Mouse (Mus musculus) ES-Bruce4 (cell line): Measurements from ENCODE around the gene Ttc7b. TPM values are rescaled to one million over a fixed set of nuclear protein-coding genes. Genes with fewer than 3 reads are reported as not detected.
A peak's percentile ranks its signal among the peaks of the same experiment; 100 is the strongest.

ENCODE experiments used
- H3K27ac ChIP-seq: 2 replicates; pipeline ENCODE4 v1.5.1; 2012; ENCODE audit warnings: low read length, inconsistent platforms; ENCODE audit not compliant: insufficient read depth
- H3K27me3 ChIP-seq: 2 replicates; pipeline ENCODE4 v1.6.1; 2012; ENCODE audit warnings: mild to moderate bottlenecking, low read length, inconsistent platforms; ENCODE audit not compliant: control insufficient read depth, poor library complexity, insufficient read depth, severe bottlenecking
- H3K36me3 ChIP-seq: 2 replicates; pipeline ENCODE4 v1.6.1; 2012; ENCODE audit warnings: inconsistent platforms, mild to moderate bottlenecking, low read length, moderate library complexity; ENCODE audit not compliant: control insufficient read depth, poor library complexity, insufficient read depth, severe bottlenecking
- H3K4me1 ChIP-seq: one replicate; pipeline ENCODE4 v1.8.1; 2011; ENCODE audit warnings: low read length; ENCODE audit not compliant: control insufficient read depth, insufficient read depth
- H3K4me3 ChIP-seq: 2 replicates; pipeline ENCODE4 v1.5.1; 2011; ENCODE audit warnings: low read depth, mild to moderate bottlenecking, low read length
- H3K9ac ChIP-seq: 2 replicates; pipeline ENCODE4 v1.6.1; 2012; ENCODE audit warnings: low read depth, mild to moderate bottlenecking, inconsistent platforms; ENCODE audit not compliant: poor library complexity, severe bottlenecking
- H3K9me3 ChIP-seq: replicated peaks from 2 replicates; pipeline ENCODE4 v1.6.1; 2012; ENCODE audit warnings: mild to moderate bottlenecking, low read length, inconsistent platforms; ENCODE audit not compliant: control insufficient read depth, poor library complexity, insufficient read depth, severe bottlenecking
- CTCF ChIP-seq: IDR thresholded peaks from one replicate; pipeline ENCODE4 v1.8.1; 2011; ENCODE audit warnings: low read depth, low read length
- EP300 ChIP-seq: IDR thresholded peaks from 2 replicates; pipeline ENCODE4 v1.6.1; 2011; ENCODE audit warnings: low read depth, low read length; ENCODE audit not compliant: insufficient read depth
- POLR2A ChIP-seq: IDR thresholded peaks from one replicate; pipeline ENCODE4 v1.8.1; 2011; ENCODE audit warnings: low read length; ENCODE audit not compliant: insufficient read depth
- polyA plus RNA-seq: library from polyadenylated mRNA; stranded (reverse); fragments of >200 nt; gene quantifications from 2 replicates; pipeline ENCODE4 v1.2.4, GENCODE M21; 2011; ENCODE audit warnings: low read depth; ENCODE audit not compliant: missing spikeins, insufficient read depth, insufficient read length

Gene Ttc7b
- polyA plus RNA-seq, 1 experiment: 61.1 TPM

- no peaks in the 10 kb centered on the region for H3K36me3 ChIP-seq
- H3K4me3 ChIP-seq: peak overlapping the region; percentile 87
- 0 out of 2 replicates have a peak overlapping the region, but pooled peaks have one; percentile 10 for H3K27ac ChIP-seq
- TF ChIP-seq POLR2A (no peak), CTCF (no peak)
- H3K9me3 ChIP-seq: no peaks in the 10 kb centered on the region
- peaks cover 17% of the 10 kb centered on the region for H3K4me1 ChIP-seq
- H3K27me3 ChIP-seq: no peaks in the 10 kb centered on the region
- H3K9ac ChIP-seq: peak overlapping the region; percentile 98
Measured at GRCm38 (mm10) chr12:100520077-100520793, 391 bp downstream of the Ttc7b start.

GRCm38 (mm10) chr12:100519684-100520076 lies 946 bp downstream of the Ttc7b start:
- no peaks in the 10 kb centered on the region for H3K9me3 ChIP-seq
- TF ChIP-seq POLR2A (no peak), EP300 (no peak), CTCF (no peak)
- H3K9ac ChIP-seq: peak overlapping the region; percentile 98
- H3K27me3 ChIP-seq: no peaks in the 10 kb centered on the region
- 0 out of 2 replicates have a peak overlapping the region, but pooled peaks have one; percentile 10 for H3K27ac ChIP-seq
- H3K4me1 ChIP-seq: peaks cover 15% of the 10 kb centered on the region
- H3K4me3 ChIP-seq: peak overlapping the region; percentile 87
- no peaks in the 10 kb centered on the region for H3K36me3 ChIP-seq

- TF ChIP-seq EP300 (no peak), POLR2A (no peak), CTCF (no peak)
- no peaks in the 10 kb centered on the region for H3K9me3 ChIP-seq
Measured at GRCm38 (mm10) chr12:100517371-100517770, 3.3 kb downstream of the Ttc7b start.

GRCm38 (mm10) chr12:100516161-100516838 lies 4.3 kb downstream of the Ttc7b start:
- no peak for TF ChIP-seq CTCF
- no peak for TF ChIP-seq POLR2A
- TF ChIP-seq EP300: no peak
- Histone ChIP-seq H3K4me1 (peaks cover 9% of the 10 kb centered on the region), H3K27ac (0 out of 2 replicates have a peak overlapping the region, but pooled peaks have one; percentile 21), H3K27me3 (no peaks in the 10 kb centered on the region), H3K4me3 (no peak overlapping the region), H3K9ac (no peak overlapping the region), H3K36me3 (no peaks in the 10 kb centered on the region), H3K9me3 (no peaks in the 10 kb centered on the region)

More at GRCm38 (mm10) chr12:100517371-100517770, 3.3 kb downstream of the Ttc7b start:
- Histone ChIP-seq H3K27me3 (no peaks in the 10 kb centered on the region), H3K9ac (no peak overlapping the region), H3K36me3 (no peaks in the 10 kb centered on the region), H3K4me1 (peaks cover 13% of the 10 kb centered on the region), H3K27ac (no peak overlapping the region), H3K4me3 (no peak overlapping the region)

GRCm38 (mm10) chr12:100515493-100515892 lies 5.1 kb downstream of the Ttc7b start:
- H3K9me3 ChIP-seq: no peaks in the 10 kb centered on the region
- no peaks in the 10 kb centered on the region for H3K27me3 ChIP-seq
- H3K36me3 ChIP-seq: no peaks in the 10 kb centered on the region
- H3K4me3 ChIP-seq: no peak overlapping the region
- TF ChIP-seq CTCF: no peak
- no peak for TF ChIP-seq POLR2A
- no peak for TF ChIP-seq EP300
- no peak overlapping the region for H3K9ac ChIP-seq
- no peak overlapping the region for H3K27ac ChIP-seq
- H3K4me1 ChIP-seq: peaks cover 10% of the 10 kb centered on the region

- H3K9me3 ChIP-seq: no peaks in the 10 kb centered on the region
- no peak overlapping the region for H3K9ac ChIP-seq
- H3K4me1 ChIP-seq: peaks cover 13% of the 10 kb centered on the region
- H3K27me3 ChIP-seq: no peaks in the 10 kb centered on the region
- no peaks in the 10 kb centered on the region for H3K36me3 ChIP-seq
- TF ChIP-seq EP300: no peak
- TF ChIP-seq CTCF: no peak
- TF ChIP-seq POLR2A: no peak
- no peak overlapping the region for H3K4me3 ChIP-seq
- no peak overlapping the region for H3K27ac ChIP-seq
Measured at GRCm38 (mm10) chr12:100514611-100515010, 6.0 kb downstream of the Ttc7b start.
